Mouse (Mus musculus) frontal cortex, postnatal 25 days (tissue): ENCODE data around the gene Exoc7.
A peak's percentile ranks its signal among the peaks of the same experiment; 100 is the strongest.
"Not testable (repeated sequence)": the region's sequence is repeated elsewhere in the genome, so short reads cannot be mapped to it uniquely, and the experiment has no call there.

Source experiments
- DNase-seq, 2 experiments: peaks; one replicate each; pipeline ENCODE4 v3.0.0; 2022; ENCODE audit warnings: low spot score in 2 of 2

Exoc7 gene

GRCm38 (mm10) chr11:116277184-116277583 lies 29.8 kb downstream of the Exoc7 start:
- DNase-seq: not testable (repeated sequence)

GRCm38 (mm10) chr11:116274045-116274666 lies 32.9 kb downstream of the Exoc7 start, which contains the start of gene Srp68:
TSS of gene Srp68 (minus strand) at chr11:116274217.
- peak; percentile 86 to 88 for DNase-seq

- no peak for DNase-seq
These were observed 33.5 kb downstream of the Exoc7 start for GRCm38 (mm10) chr11:116273469-116274044.

GRCm38 (mm10) chr11:116272589-116273468 lies 34.2 kb downstream of the Exoc7 start:
- no peak for DNase-seq

GRCm38 (mm10) chr11:116269560-116269959 lies 37.5 kb downstream of the Exoc7 start:
- no peak for DNase-seq

- no peak for DNase-seq
These were observed 38.7 kb downstream of the Exoc7 start for GRCm38 (mm10) chr11:116268313-116268712.

- DNase-seq: no peak
These were observed 39.4 kb downstream of the Exoc7 start for GRCm38 (mm10) chr11:116267637-116268036.

GRCm38 (mm10) chr11:116265850-116266249 lies 41.2 kb downstream of the Exoc7 start:
- DNase-seq: no peak

- DNase-seq: no peak
These were observed 41.7 kb downstream of the Exoc7 start for GRCm38 (mm10) chr11:116265352-116265751.

- DNase-seq: no peak
These were observed 46.8 kb downstream of the Exoc7 start for GRCm38 (mm10) chr11:116260259-116260658.

GRCm38 (mm10) chr11:116259461-116259860 lies 47.6 kb downstream of the Exoc7 start:
- DNase-seq: no peak

GRCm38 (mm10) chr11:116255982-116256675 lies 50.9 kb downstream of the Exoc7 start:
- no peak for DNase-seq

- no peak for DNase-seq
These were observed 51.7 kb downstream of the Exoc7 start for GRCm38 (mm10) chr11:116255090-116255981.

GRCm38 (mm10) chr11:116254627-116255026 lies 52.4 kb downstream of the Exoc7 start:
- DNase-seq: no peak

- DNase-seq: no peak
These were observed 53.9 kb downstream of the Exoc7 start for GRCm38 (mm10) chr11:116253076-116253600.

GRCm38 (mm10) chr11:116250898-116251297 lies 56.1 kb downstream of the Exoc7 start:
- DNase-seq: no peak

GRCm38 (mm10) chr11:116247502-116248222 lies 59.4 kb downstream of the Exoc7 start:
- DNase-seq: no peak

GRCm38 (mm10) chr11:116245616-116246015 lies 61.4 kb downstream of the Exoc7 start:
- no peak for DNase-seq

- no peak for DNase-seq
These were observed 62.5 kb downstream of the Exoc7 start for GRCm38 (mm10) chr11:116244580-116244979.

- no peak for DNase-seq
These were observed 65.2 kb downstream of the Exoc7 start for GRCm38 (mm10) chr11:116241744-116242235.
